ENCODE assay signal across 21 mouse cellular contexts in the genomic region with DNA sequence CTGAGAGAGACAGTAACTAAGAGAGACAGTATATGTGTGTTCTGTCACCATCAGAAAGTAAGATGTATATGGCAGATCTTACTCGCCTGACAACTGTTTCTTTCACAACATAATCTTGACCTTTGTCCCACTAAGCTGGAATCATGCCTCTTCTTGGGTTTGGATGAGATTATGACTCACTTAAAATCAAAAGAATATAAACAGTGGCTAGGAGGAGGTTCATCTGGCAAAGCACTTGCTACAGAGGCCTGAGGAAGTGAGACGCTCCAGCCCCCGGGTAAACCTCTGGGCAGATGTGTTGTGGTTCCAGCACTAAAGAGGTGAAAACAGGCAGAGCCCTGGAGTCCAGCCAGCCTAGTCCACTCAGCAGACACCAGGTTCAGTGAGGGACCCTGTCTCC. TPM values are rescaled to one million over a fixed set of nuclear protein-coding genes. Genes with fewer than 3 reads are reported as not detected.
DNase-seq lines count a peak whose midpoint lies in the region; ATAC-seq and TF ChIP-seq lines count a peak whose summit lies in the region.
"Had no signal": no experiment of that assay in that cellular context is flagged by ENCODE, and none has a peak within 500 bp of the region (broad histone marks: within the 10 kb centered on the region; RNA-seq: fewer than 3 reads in every experiment).

No protein-coding gene starts in this region.

- 24% methylated on average over 3 of the region's 3 CpGs for WGBS in lung, postnatal 0 days

- no peaks in the 10 kb centered on the region for H3K36me3 ChIP-seq in lung, postnatal 0 days (ENCODE audit: insufficient read depth, low read length)
- H3K36me3 ChIP-seq: embryonic facial prominence, embryonic 15.5 days; limb, embryonic 12.5 days; liver, embryonic 15.5 days; neural tube, embryonic 12.5 days had no signal

- no peaks in the 10 kb centered on the region; the same call in 1 of the 2 replicates for H3K4me1 ChIP-seq in lung, postnatal 0 days (ENCODE audit: insufficient read depth, low read depth, low read length)
- H3K4me1 ChIP-seq: embryonic facial prominence, embryonic 15.5 days; forebrain, embryonic 13.5 days; limb, embryonic 12.5 days; liver, embryonic 15.5 days; neural tube, embryonic 12.5 days had no signal

- intact Hi-C loops in gastrocnemius, adult 2 months (cut with DNase I), result no loop called here

- no peak overlapping the region for H3K4me3 ChIP-seq in gastrocnemius, adult 2 months
- H3K4me3 ChIP-seq in lung, postnatal 0 days (ENCODE audit: low read depth, low read length), result no peak overlapping the region
- H3K4me3 ChIP-seq: embryonic facial prominence, embryonic 15.5 days; forebrain, embryonic 13.5 days; limb, embryonic 12.5 days; liver, embryonic 15.5 days; neural tube, embryonic 12.5 days had no signal

- ATAC-seq in lung, postnatal 0 days, result peak; percentile 32
- ATAC-seq: forebrain, embryonic 13.5 days had no signal

- H3K4me2 ChIP-seq in lung, postnatal 0 days (replicated peaks; ENCODE audit: low read depth, low read length), result no peak overlapping the region
- H3K4me2 ChIP-seq: embryonic facial prominence, embryonic 15.5 days; forebrain, embryonic 13.5 days; limb, embryonic 12.5 days; liver, embryonic 15.5 days; neural tube, embryonic 12.5 days had no signal

- H3K27me3 ChIP-seq in lung, postnatal 0 days (replicated peaks; ENCODE audit: insufficient read depth, low read length), result no peaks in the 10 kb centered on the region
- H3K27me3 ChIP-seq: embryonic facial prominence, embryonic 15.5 days; forebrain, embryonic 13.5 days; limb, embryonic 12.5 days; liver, embryonic 15.5 days; neural tube, embryonic 12.5 days had no signal

- TF ChIP-seq CTCF in gastrocnemius, adult 2 months (IDR thresholded peaks at IDR 0.05), result no peak
- TF ChIP-seq CTCF in lung, postnatal 0 days (IDR thresholded peaks at IDR 0.05), result no peak

- peak; percentile 25 for DNase-seq in gastrocnemius, adult 2 months
- DNase-seq in gastrocnemius, postnatal 4 days (ENCODE audit: low spot score in 2 of 2), result no peak
- DNase-seq in lung, postnatal 0 days (ENCODE audit: low spot score), result peak; percentile 60
- DNase-seq in lung, postnatal 14 days, result no peak
- DNase-seq in fat pad, adult 2 months (ENCODE audit: extremely low read depth, low read depth, low spot score), result peak; percentile 50
- peak; percentile 51 for DNase-seq in lung, postnatal 25 days (ENCODE audit: low spot score)
- no peak for DNase-seq in T-cell, adult 2 months (ENCODE audit: low spot score)
- no peak for DNase-seq in kidney, postnatal 14 days
- DNase-seq: adrenal gland, postnatal 25 days; B cell, adult 2 months; cerebellum, adult 9-11 months had no signal

- H3K9me3 ChIP-seq in lung, postnatal 0 days (ENCODE audit: low read length), result no peaks in the 10 kb centered on the region
- H3K9me3 ChIP-seq: embryonic facial prominence, embryonic 15.5 days; forebrain, embryonic 13.5 days; limb, embryonic 12.5 days; liver, embryonic 15.5 days; neural tube, embryonic 12.5 days had no signal

- peak overlapping the region; percentile 25; the same call in 1 of the 2 replicates for H3K27ac ChIP-seq in gastrocnemius, adult 2 months
- no peak overlapping the region for H3K27ac ChIP-seq in lung, postnatal 0 days (ENCODE audit: low read length)
- H3K27ac ChIP-seq: embryonic facial prominence, embryonic 15.5 days; forebrain, embryonic 13.5 days; limb, embryonic 12.5 days; liver, embryonic 15.5 days; neural tube, embryonic 12.5 days had no signal

- TF ChIP-seq EP300 in lung, postnatal 0 days (IDR thresholded peaks at IDR 0.05), result no peak

- no peak overlapping the region for H3K9ac ChIP-seq in lung, postnatal 0 days (replicated peaks; ENCODE audit: low read depth)
- H3K9ac ChIP-seq: embryonic facial prominence, embryonic 15.5 days; forebrain, embryonic 13.5 days; limb, embryonic 12.5 days; liver, embryonic 15.5 days; neural tube, embryonic 12.5 days had no signal

RNA-seq across cellular contexts. Expression of a gene that starts 15.7 kb away (rescaled TPM):
- total RNA-seq in gastrocnemius, adult 2 months (2021), result 10 to 100 TPM; 12.6 to 18.5 TPM
- total RNA-seq in gastrocnemius, postnatal 4 days (2021), result 10 to 100 TPM; 41.5 to 44.1 TPM
- 108 and 119 TPM in 2 replicates for polyA plus RNA-seq in lung, postnatal 0 days (2015; fragmentation: Nextera tagmentation; extraction: Ambion mirVana)

RNA-seq across cellular contexts. Expression of a gene that starts 21.2 kb away (rescaled TPM):
- total RNA-seq in gastrocnemius, adult 2 months (2021), result not detected
- not detected for total RNA-seq in gastrocnemius, postnatal 4 days (2021)
- polyA plus RNA-seq in lung, postnatal 0 days (2015; fragmentation: Nextera tagmentation; extraction: Ambion mirVana), result 23.1 and 23.2 TPM in 2 replicates
- total RNA-seq: adrenal gland, postnatal 25 days; layer of hippocampus, adult 8-10 months; left cerebral cortex, adult 8-10 months; megakaryocyte-erythroid progenitor cell, adult 5-6 weeks had no signal
- polyA plus RNA-seq: heart, postnatal 0 days; neural tube, embryonic 12.5 days had no signal

RNA-seq across cellular contexts. Expression of a gene that starts 38.3 kb away (rescaled TPM):
- not detected for total RNA-seq in gastrocnemius, adult 2 months (2021)
- total RNA-seq in gastrocnemius, postnatal 4 days (2021), result under 1 TPM in 1 of 2 experiments, not detected in 1; 0.67 TPM
- polyA plus RNA-seq in lung, postnatal 0 days (2015; fragmentation: Nextera tagmentation; extraction: Ambion mirVana), result 16.7 and 17.4 TPM in 2 replicates
- total RNA-seq: adrenal gland, postnatal 25 days; megakaryocyte-erythroid progenitor cell, adult 5-6 weeks had no signal
- polyA plus RNA-seq: forebrain, embryonic 13.5 days had no signal

RNA-seq across cellular contexts. Expression of a gene that starts 48.2 kb away (rescaled TPM):
- not detected for total RNA-seq in gastrocnemius, adult 2 months (2021)
- under 1 TPM in 1 of 2 experiments, not detected in 1; 0.10 TPM for total RNA-seq in gastrocnemius, postnatal 4 days (2021)
- polyA plus RNA-seq in lung, postnatal 0 days (2015; fragmentation: Nextera tagmentation; extraction: Ambion mirVana), result 1.1 TPM in 2 replicates
- total RNA-seq: adrenal gland, postnatal 25 days; ES-E14 had no signal

Comparison
In these comparisons a context has a peak if more than half of its experiments do, and no peak if none do; other contexts are left out.
1. DNase-seq: peak in gastrocnemius, adult 2 months (single experiment), lung, postnatal 0 days (single experiment), fat pad, adult 2 months (single experiment) and lung, postnatal 25 days (single experiment); none in gastrocnemius, postnatal 4 days (0 of 2), lung, postnatal 14 days (single experiment), T-cell, adult 2 months (single experiment) and kidney, postnatal 14 days (single experiment).